Mouse (Mus musculus): ENCODE measurements around the gene Mcpt8.
"Not testable (repeated sequence)": the region's sequence is repeated elsewhere in the genome, so short reads cannot be mapped to it uniquely, and the experiment has no call there.

Gene Mcpt8

GRCm38 (mm10) chr14:56085167-56085566, at the start of gene Mcpt8:
Mcpt8 (minus strand) TSS chr14:56085273.
- DNase-seq (ENCODE audit: low spot score) = no peak

DNA sequence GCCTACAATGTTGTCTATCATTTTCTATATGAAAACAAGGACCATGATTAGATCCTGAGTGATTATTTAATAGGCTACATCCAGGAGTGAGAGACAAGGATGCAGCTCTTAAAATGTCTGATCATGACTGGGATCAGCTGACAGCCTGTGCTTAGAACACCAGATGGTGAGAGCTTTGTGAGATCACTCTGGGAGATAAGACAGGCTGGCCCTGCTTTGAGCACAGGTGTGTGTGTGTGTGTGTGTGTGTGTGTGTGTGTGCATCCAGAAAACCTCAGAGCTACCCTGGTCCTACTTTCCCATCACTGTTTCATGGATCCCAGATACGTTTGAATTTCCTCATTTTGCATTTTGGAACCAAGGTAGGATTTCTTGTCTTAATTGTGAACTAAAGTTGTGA, 48.6 kb upstream of the Mcpt8 start:
- not testable (repeated sequence) for DNase-seq (ENCODE audit: low spot score)

DNA sequence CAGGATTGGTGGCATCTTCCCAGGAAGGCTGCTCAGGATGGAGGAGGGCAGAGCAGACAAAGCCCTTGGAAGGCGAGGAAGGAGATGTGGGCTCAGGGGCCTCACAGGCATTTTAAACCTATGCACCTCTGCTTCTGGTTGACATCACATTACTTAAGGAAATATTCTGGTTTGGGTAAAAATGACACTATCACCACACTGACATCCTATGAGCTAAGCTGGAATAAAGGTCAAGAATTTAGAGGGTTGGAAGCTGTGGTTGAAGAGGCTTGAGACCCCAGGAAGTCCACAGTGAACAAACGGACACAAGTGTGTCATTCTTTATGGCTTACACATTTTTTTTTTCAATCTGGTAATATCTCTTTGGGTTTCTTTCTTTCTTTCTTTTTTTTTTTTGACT, 47.4 kb upstream of the Mcpt8 start, which contains the start of gene Gzmd:
Gzmd (minus strand) TSS at position 101 of the 400 bp plus-strand sequence.
- DNase-seq (ENCODE audit: low spot score) = not testable (repeated sequence)

DNA sequence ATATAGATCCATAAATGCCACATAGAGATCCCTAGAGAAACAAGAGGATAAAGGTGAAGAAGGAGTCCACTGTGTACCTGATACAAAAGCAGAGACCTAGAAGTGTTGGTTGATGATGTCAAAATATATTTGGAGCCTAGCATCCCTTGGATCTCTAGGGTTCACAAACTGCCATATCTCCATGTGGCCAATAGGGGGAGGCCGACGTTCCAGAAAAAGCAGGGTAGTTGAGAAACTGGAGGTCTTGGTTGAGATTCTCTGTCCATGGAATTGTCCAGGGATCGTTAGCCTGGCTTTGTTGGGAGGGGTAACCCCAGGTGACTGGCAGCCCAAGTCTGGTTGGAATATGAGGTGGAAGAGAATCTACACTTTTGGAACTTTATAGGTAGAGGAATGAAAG, 43.3 kb upstream of the Mcpt8 start:
- no peak for DNase-seq (ENCODE audit: low spot score)

- DNase-seq (ENCODE audit: low spot score) = no peak
Observed at GRCm38 (mm10) chr14:56123516-56123915, 38.4 kb upstream of the Mcpt8 start.

DNA sequence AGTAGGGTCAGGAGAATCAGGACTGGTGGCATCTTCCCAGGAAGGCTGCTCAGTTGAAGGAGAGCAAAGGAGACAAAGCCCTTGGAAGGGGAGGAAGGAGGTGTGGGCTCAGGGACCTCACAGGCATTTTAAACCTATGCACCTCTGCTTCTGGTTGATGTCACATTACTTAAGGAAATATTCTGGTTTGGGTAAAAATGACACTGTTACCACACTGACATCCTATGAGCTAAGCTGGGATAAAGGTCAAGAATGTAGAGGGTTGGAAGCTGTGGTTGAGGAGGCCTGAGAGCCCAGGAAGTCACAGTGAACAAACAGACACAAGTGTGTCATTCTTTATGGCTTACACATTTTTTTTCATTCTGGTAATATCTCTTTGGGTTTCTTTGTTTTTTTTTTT, 35.5 kb upstream of the Mcpt8 start, which contains the start of gene Gzme:
Gzme (minus strand) TSS at position 101 of the 400 bp plus-strand sequence.
- DNase-seq (ENCODE audit: low spot score) = no peak

GRCm38 (mm10) chr14:56115531-56116310, 30.6 kb upstream of the Mcpt8 start:
- not testable (repeated sequence) for DNase-seq (ENCODE audit: low spot score)

DNA sequence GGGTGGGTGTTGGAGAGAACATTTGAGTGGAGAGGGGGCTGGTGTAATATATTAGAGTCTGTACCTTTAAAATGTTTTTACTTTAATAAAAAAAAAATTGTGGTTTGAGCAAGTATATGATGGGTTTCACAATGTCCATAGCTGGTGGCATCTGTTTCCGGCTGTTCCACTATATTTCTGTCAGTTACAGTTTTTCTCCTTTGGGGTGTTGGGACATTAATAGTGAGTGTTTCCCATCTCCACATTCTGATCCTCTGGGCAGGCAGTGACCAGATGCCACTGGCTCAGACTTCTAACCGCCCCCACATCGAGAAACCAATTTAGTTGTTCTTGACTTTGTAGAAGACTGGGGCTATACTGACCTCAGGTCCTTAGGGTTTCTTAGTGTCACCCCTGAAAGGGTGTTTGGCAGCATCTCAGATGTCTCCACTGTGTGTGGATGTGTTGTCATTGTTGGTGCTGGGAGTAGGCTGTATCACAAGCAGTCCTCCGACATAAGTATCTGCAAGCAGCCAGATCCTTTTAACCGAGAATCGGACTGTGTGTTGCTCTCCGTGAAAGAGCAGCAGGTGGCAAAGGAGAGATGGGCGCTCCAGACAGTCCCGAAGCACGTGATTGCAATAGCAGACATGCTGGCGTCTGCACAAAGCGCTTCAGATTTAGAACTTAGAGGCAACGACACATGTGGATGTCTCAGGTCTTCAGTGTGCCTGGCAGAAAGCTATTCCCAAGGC, 20.5 kb upstream of the Mcpt8 start:
- no peak for DNase-seq (ENCODE audit: low spot score)

GRCm38 (mm10) chr14:56105016-56105415, 19.9 kb upstream of the Mcpt8 start:
- no peak for DNase-seq (ENCODE audit: low spot score)

- no peak for DNase-seq (ENCODE audit: low spot score)
Observed at GRCm38 (mm10) chr14:56103452-56103851, 18.4 kb upstream of the Mcpt8 start.

DNA sequence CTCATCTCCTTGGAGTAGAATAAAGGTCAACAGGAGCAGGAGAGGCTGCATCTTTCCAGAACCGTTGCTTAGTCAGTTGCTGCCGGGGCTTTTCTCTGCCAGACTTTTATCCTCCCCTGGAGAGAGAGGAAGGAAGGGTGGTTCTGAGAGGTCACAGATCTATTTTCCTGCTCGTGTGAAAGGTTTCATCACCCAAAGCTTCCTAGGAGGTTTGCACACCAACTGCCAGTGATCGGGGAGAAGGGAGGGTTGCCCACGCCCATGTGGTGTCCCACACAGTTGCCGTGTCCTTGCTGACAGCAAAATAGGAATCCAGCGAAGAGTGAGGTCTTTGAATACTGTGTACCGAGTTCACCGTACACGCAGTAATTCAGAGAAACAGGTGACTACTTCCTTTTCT, 17.3 kb upstream of the Mcpt8 start, which contains the start of gene Ctsg:
Ctsg (minus strand) TSS at position 189 of the 400 bp plus-strand sequence.
- DNase-seq (ENCODE audit: low spot score) = no peak

DNA sequence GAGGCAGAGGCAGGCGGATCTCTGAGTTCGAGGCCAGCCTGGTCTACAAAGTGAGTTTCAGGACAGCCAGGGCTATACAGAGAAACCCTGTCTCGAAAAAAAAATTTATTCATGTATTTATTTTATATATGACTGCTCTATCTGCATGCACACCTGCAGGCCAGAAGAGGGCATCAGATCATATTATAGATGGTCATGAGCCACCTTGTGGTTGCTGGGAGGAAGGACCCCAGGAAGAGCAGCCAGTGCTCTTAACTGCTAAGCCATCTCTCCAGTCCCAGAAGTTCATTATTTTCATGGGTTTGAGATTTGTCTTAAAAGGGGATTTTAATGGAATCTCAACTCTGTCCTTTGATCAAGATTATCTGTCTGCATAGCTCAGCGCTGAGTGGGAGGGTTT, 13.9 kb upstream of the Mcpt8 start:
- DNase-seq (ENCODE audit: low spot score) = no peak

GRCm38 (mm10) chr14:56097597-56097996, 12.5 kb upstream of the Mcpt8 start:
- DNase-seq (ENCODE audit: low spot score) = no peak

DNA sequence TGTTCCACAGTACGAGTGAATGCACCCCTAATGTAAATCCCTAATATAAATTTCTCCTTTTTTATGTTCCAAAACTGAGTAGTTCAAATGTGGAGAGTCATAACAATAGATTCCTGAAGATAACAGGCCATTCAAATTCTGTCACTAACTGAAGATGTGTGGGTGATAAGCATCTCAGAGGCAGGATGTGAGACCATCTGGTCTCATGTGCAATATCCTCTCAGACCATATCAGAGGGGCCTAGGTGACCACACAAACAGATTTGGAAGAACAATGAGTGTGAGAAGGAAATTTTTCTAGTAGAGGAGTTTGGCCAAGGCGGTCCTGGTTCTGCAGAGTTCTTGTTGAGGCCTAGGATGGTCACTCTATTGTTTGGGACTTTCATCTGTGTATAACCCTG, 8.3 kb upstream of the Mcpt8 start:
- DNase-seq (ENCODE audit: low spot score) = no peak

GRCm38 (mm10) chr14:56086711-56087110, 1.6 kb upstream of the Mcpt8 start:
- no peak for DNase-seq (ENCODE audit: low spot score)

- DNase-seq (ENCODE audit: low spot score) = no peak
Observed at GRCm38 (mm10) chr14:56082016-56082415, 3.1 kb downstream of the Mcpt8 start.

DNA sequence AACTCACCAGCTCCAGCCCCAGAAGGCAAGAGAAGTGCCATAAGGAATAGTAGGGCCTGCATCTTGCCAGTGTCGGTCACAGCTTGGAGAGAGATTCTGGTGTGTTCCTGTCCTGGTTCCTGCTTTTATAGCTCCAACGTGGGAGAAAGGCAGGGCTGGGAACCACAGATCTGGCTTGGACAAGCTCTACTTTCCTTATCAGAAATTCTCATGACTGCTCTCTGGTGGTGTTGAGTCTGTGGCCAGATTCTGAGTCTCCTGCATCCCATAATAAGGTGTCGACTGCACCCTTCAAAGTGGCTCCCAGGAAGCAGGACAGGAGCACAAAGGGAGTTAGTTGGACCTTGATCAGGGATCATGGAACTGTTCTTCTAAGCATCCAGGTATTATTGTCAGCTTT, 22.9 kb downstream of the Mcpt8 start, which contains the start of gene Mcpt4:
Mcpt4 (minus strand) TSS at position 101 of the 400 bp plus-strand sequence.
- not testable (repeated sequence) for DNase-seq (ENCODE audit: low spot score)

GRCm38 (mm10) chr14:56057722-56058121, 27.4 kb downstream of the Mcpt8 start:
- no peak for DNase-seq (ENCODE audit: low spot score)

- DNase-seq (ENCODE audit: low spot score) = no peak
Observed at GRCm38 (mm10) chr14:56055408-56055807, 29.7 kb downstream of the Mcpt8 start.

GRCm38 (mm10) chr14:56041792-56042191, 43.3 kb downstream of the Mcpt8 start, which contains the start of gene Mcpt2:
Mcpt2 (plus strand) TSS chr14:56042041.
- DNase-seq (ENCODE audit: low spot score) = not testable (repeated sequence)

- no peak for DNase-seq (ENCODE audit: low spot score)
Observed at GRCm38 (mm10) chr14:56034433-56034832, 50.6 kb downstream of the Mcpt8 start.
